Mouse (Mus musculus): ENCODE measurements around the gene Insl6. TPM values are rescaled to one million over a fixed set of nuclear protein-coding genes. Genes with fewer than 3 reads are reported as not detected.
A peak's percentile ranks its signal among the peaks of the same experiment; 100 is the strongest.

Gene Insl6
- total and polyA plus RNA-seq, 3 experiments = 5.1 to 11.2 (median 8.5) TPM

DNA sequence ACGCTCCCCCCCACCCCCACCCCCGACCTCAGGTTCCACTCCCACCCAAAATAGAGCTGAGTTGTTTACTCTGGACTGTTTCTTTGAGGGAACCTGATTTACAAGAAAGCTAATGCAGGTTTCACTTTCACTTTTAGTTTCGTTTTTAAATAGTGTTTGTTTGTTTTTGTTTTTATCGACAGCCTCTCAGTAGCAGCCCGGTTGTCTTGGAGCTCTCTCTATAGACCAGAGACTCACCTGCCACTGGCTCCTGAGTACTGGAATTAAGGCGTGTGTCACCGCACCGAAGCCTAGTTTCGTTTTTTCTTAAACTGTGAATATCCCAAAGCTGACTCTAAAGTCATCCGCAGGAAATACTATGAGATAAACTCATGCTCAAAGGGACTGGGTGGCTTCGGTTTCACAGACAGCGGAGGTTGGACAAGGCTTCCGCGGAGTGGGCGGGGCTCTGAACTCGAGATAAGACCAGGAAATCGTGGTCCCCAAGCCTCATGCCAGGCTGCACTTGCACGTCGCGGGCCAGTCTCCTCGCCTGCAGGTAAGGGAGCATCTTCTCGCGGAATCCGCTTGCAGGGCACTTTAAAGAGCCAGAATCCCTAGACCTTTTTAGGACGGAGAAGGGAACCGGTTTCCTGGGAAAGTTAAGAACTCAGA lies 41.9 kb upstream of the Insl6 start, which contains the start of the genes Plgrkt and Cd274 (continued):
- TF ChIP-seq MAZ (IDR thresholded peaks at IDR 0.05; ENCODE audit: low read depth, low read length) (no peak; the same call in 1 of the 2 replicates), ETS1 (conservative IDR thresholded peaks at IDR 0.05; ENCODE audit: low read depth, low read length) (peak; percentile 84; the same call in 1 of the 2 replicates), MEF2A (IDR thresholded peaks at IDR 0.05; ENCODE audit: borderline replicate concordance, low read depth, low read length) (peak; percentile 43; the same call in 1 of the 2 replicates), USF2 (conservative IDR thresholded peaks at IDR 0.05; ENCODE audit: low read depth, low read length) (no peak), CHD2 (IDR thresholded peaks at IDR 0.05; ENCODE audit: low read length) (peak; percentile 38), MYC (IDR thresholded peaks at IDR 0.05; ENCODE audit: low read depth, low read length) (peak; percentile 76; the same call in 1 of the 2 replicates), SMC3 (IDR thresholded peaks at IDR 0.05; ENCODE audit: low read depth, low read length) (no peak), CTCF (conservative IDR thresholded peaks at IDR 0.05 in 1 of 2, IDR thresholded peaks at IDR 0.05 in 1 of 2; ENCODE audit: low read depth in 2 of 2, low read length in 2 of 2) (no peak), EP300 (IDR thresholded peaks at IDR 0.05; ENCODE audit: low read length) (peak; percentile 47; the same call in 1 of the 2 replicates), UBTF (IDR thresholded peaks at IDR 0.05; ENCODE audit: low read depth, low read length) (no peak), TBP (conservative IDR thresholded peaks at IDR 0.05; ENCODE audit: low read depth, low read length) (peak; percentile 80; the same call in 1 of the 2 replicates), ZC3H11A (IDR thresholded peaks at IDR 0.05; ENCODE audit: low read depth, low read length) (no peak), MAFK (IDR thresholded peaks at IDR 0.05; ENCODE audit: insufficient replicate concordance, low read length) (no peak), KAT2A (IDR thresholded peaks at IDR 0.05; ENCODE audit: insufficient replicate concordance, low read length) (0 out of 2 replicates have a peak, but pooled peaks have one; percentile 47), ELF1 (IDR thresholded peaks at IDR 0.05; ENCODE audit: low read depth, low read length) (peak; percentile 83), HCFC1 (IDR thresholded peaks at IDR 0.05; ENCODE audit: low read depth, low read length) (no peak), E2F4 (IDR thresholded peaks at IDR 0.05; ENCODE audit: insufficient replicate concordance, low read depth, low read length) (no peak)

DNA sequence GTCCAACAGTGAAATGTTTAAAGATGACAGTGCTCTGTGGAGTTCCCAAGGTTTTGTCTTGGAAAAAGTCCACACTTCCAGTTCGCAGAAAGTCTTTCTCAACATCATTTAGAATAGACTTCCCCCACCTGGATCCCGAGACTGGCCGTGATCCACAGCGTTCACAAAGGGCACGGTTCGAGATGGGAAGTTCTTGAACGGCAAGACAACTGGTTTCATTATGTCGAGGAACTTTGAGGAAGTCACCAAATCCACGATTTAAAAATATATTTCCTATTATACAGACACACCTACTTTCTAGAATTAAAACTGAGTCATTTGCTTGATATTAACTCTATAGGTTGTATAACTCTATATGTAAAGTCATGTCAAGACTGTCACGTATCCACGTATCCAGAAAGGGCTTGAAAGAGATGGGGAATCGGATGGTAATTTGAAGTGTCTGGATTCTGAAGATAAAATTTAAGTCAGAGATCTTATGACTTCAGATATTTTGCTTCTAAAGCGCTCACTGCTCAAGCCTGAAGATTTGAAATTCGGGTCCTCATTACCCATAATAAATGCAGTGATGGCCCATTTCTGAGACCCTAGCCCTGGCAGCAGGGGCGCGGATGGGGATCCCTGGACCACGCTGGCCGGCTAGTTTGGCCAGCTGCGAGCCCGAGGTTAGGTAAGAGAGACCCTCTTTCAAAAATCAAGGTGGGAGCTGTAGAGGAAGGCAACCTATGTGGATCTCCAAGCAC lies 41.2 kb upstream of the Insl6 start:
- no peaks in the 10 kb centered on the region for H3K27me3 ChIP-seq (replicated peaks)
- H3K9ac ChIP-seq (ENCODE audit: insufficient read depth, low read depth) = peak overlapping the region; percentile 72
- in situ Hi-C loops (cut with MboI; ENCODE audit: low pct_ligation_motif_present, low pct_unique_long_range_greater_than_20kb, low sequenced_read_pairs) = loop anchor here (5.0 to 25.0 kb wide), 3 partner anchors 56 to 579 kb away; partner anchors contain the start of genes 9930021J03Rik and Ranbp6
- peaks cover 27% of the 10 kb centered on the region for H3K79me2 ChIP-seq (replicated peaks; ENCODE audit: control insufficient read depth, extremely low read depth, insufficient read depth, poor library complexity, severe bottlenecking)
- peaks cover 0 to 8% of the 10 kb centered on the region in 2 experiments for H3K36me3 ChIP-seq (replicated peaks in 1 of 2; ENCODE audit: control insufficient read depth in 1 of 2, insufficient read depth in 1 of 2, low read length in 1 of 2)
- no peaks in the 10 kb centered on the region for H3K9me3 ChIP-seq (replicated peaks; ENCODE audit: low read length)
- H3K4me3 ChIP-seq (replicated peaks in 1 of 3; ENCODE audit: low read depth in 2 of 3, low read length in 2 of 3, poor library complexity in 1 of 3) = peak overlapping the region; percentile 55 to 85 (median 70)
- peaks cover 18 to 42% of the 10 kb centered on the region in 2 experiments for H3K4me1 ChIP-seq (ENCODE audit: control insufficient read depth in 1 of 2, insufficient read depth in 2 of 2)
- DNase-seq (ENCODE audit: extremely low read depth) = no peak
- H3K4me2 ChIP-seq (ENCODE audit: insufficient read depth, low read depth, poor library complexity, severe bottlenecking) = peak overlapping the region; percentile 83
- H3K27ac ChIP-seq (ENCODE audit: insufficient read depth, low read depth) = peak overlapping the region; percentile 67
- dilution Hi-C loops (cut with MboI; ENCODE audit: extremely low pct_ligation_motif_present, extremely low pct_unique_long_range_greater_than_20kb, low sequenced_read_pairs) = no loop called here
- TF ChIP-seq ZKSCAN1 (IDR thresholded peaks at IDR 0.05; ENCODE audit: borderline replicate concordance, low read depth, low read length) (no peak), BHLHE40 (IDR thresholded peaks at IDR 0.05; ENCODE audit: low read depth, low read length) (peak; percentile 8; the same call in 1 of the 2 replicates), ETS1 (conservative IDR thresholded peaks at IDR 0.05; ENCODE audit: low read depth, low read length) (peak; percentile 16; the same call in 1 of the 2 replicates), NELFE (IDR thresholded peaks at IDR 0.05; ENCODE audit: low read depth, low read length) (no peak)

Measured in CH12.LX (cell line).